Mouse (Mus musculus) liver, embryonic 13.5 days (tissue): ENCODE measurements around the gene Prdm16. TPM values are rescaled to one million over a fixed set of nuclear protein-coding genes. Genes with fewer than 3 reads are reported as not detected.

ENCODE experiments used
- ATAC-seq: fragments of 200-750 bp; cut with Nextera tagmentation; 2 replicates; pipeline ENCODE4 v1.8.0; 2017; ENCODE audit warnings: low read depth, mild to moderate bottlenecking, moderate number of reproducible peaks, moderate library complexity
- DNase-seq: peaks from one replicate; pipeline ENCODE4 v3.0.0; 2022
- H3K27ac ChIP-seq: fragments of 300-500 bp; sonication (generic); 2 replicates; pipeline ENCODE4 v1.5.1; 2015; ENCODE audit warnings: moderate library complexity, mild to moderate bottlenecking, inconsistent platforms
- H3K27me3 ChIP-seq: fragments of 300-500 bp; sonication (generic); 2 replicates; pipeline ENCODE4 v1.6.1; 2015; ENCODE audit warnings: mild to moderate bottlenecking, inconsistent platforms
- H3K36me3 ChIP-seq: fragments of 300-500 bp; sonication (generic); 2 replicates; pipeline ENCODE4 v1.6.1; 2015; ENCODE audit warnings: mild to moderate bottlenecking, inconsistent platforms
- H3K4me1 ChIP-seq: fragments of 300-500 bp; sonication (generic); replicated peaks from 2 replicates; pipeline ENCODE4 v1.6.1; 2015; ENCODE audit warnings: inconsistent platforms
- H3K4me2 ChIP-seq: fragments of 300-500 bp; sonication (generic); 2 replicates; pipeline ENCODE4 v1.6.1; 2015; ENCODE audit warnings: inconsistent platforms, mild to moderate bottlenecking, moderate library complexity
- H3K4me3 ChIP-seq: fragments of 300-500 bp; sonication (generic); replicated peaks from 2 replicates; pipeline ENCODE4 v1.5.1; 2015; ENCODE audit warnings: mild to moderate bottlenecking, inconsistent platforms
- H3K9ac ChIP-seq: fragments of 300-500 bp; sonication (generic); 2 replicates; pipeline ENCODE4 v1.6.1; 2015; ENCODE audit warnings: mild to moderate bottlenecking, inconsistent platforms
- H3K9me3 ChIP-seq: fragments of 300-500 bp; sonication (generic); replicated peaks from 2 replicates; pipeline ENCODE4 v1.6.1; 2016; ENCODE audit warnings: inconsistent platforms
- WGBS: fragments of 180-500 bp; shearing (Covaris S2); methylation state at CpG from one replicate; pipeline ENCODE4 v1.1.7; 2015; ENCODE audit not compliant: insufficient replicate concordance; 5-methylcytosine and 5-hydroxymethylcytosine counted together
- polyA plus RNA-seq: library from polyadenylated mRNA; unstranded; fragments of >200 nt; fragmentation: Nextera tagmentation; extraction: Ambion mirVana; gene quantifications from 2 replicates; pipeline ENCODE4 v1.2.1, GENCODE M21; 2015

Prdm16 gene
- polyA plus RNA-seq, 1 experiment from 2014 or later = 1.8 TPM

- ATAC-seq = no peak
- 36% methylated on average over 2 of the region's 2 CpGs for whole genome bisulfite sequencing
Observed at GRCm38 (mm10) chr4:154309131-154309530, 327.5 kb downstream of the Prdm16 start.

GRCm38 (mm10) chr4:154301466-154301881, 335.2 kb downstream of the Prdm16 start, which contains the start of gene Arhgef16:
Gene Arhgef16, minus strand, starts transcription at chr4:154301676.
- peak; percentile 43 for ATAC-seq
- no peak within 1 kb of the TSS for H3K27ac ChIP-seq
- DNase-seq = peak; percentile 16
- no peaks in the 10 kb centered on the region for H3K9me3 ChIP-seq
- peaks cover 36% of the 10 kb centered on the region for H3K27me3 ChIP-seq
- WGBS = 18% methylated on average over 7 of the region's 7 CpGs
- H3K4me1 ChIP-seq = peaks cover 7% of the 10 kb centered on the region
- no peak within 1 kb of the TSS for H3K9ac ChIP-seq
- H3K4me3 ChIP-seq = no peak within 1 kb of the TSS
- H3K36me3 ChIP-seq = no peaks in the 10 kb centered on the region
- H3K4me2 ChIP-seq = no peak within 1 kb of the TSS

More at GRCm38 (mm10) chr4:154309131-154309530, 327.5 kb downstream of the Prdm16 start:
- no peaks in the 10 kb centered on the region for H3K27me3 ChIP-seq
- H3K9ac ChIP-seq = no peak overlapping the region
- H3K4me1 ChIP-seq = no peaks in the 10 kb centered on the region
- H3K4me2 ChIP-seq = no peak overlapping the region
- DNase-seq = no peak
- H3K27ac ChIP-seq = no peak overlapping the region
- no peak overlapping the region for H3K4me3 ChIP-seq
- no peaks in the 10 kb centered on the region for H3K9me3 ChIP-seq
- H3K36me3 ChIP-seq = no peaks in the 10 kb centered on the region

- no peak for DNase-seq
- ATAC-seq = peak; percentile 24
- H3K36me3 ChIP-seq = no peaks in the 10 kb centered on the region
- peak overlapping the region; percentile 53 for H3K4me3 ChIP-seq
- peaks cover 7% of the 10 kb centered on the region for H3K4me1 ChIP-seq
- whole genome bisulfite sequencing = 2% methylated on average over 61 of the region's 66 CpGs
- peak overlapping the region; percentile 62 for H3K4me2 ChIP-seq
- H3K9me3 ChIP-seq = no peaks in the 10 kb centered on the region
- peak overlapping the region; percentile 36 for H3K9ac ChIP-seq
- no peak overlapping the region for H3K27ac ChIP-seq
- peaks cover 36% of the 10 kb centered on the region for H3K27me3 ChIP-seq
Observed at GRCm38 (mm10) chr4:154299541-154300271, 337.0 kb downstream of the Prdm16 start.

GRCm38 (mm10) chr4:154297761-154298160, 338.9 kb downstream of the Prdm16 start:
- Histone ChIP-seq H3K9me3 (no peaks in the 10 kb centered on the region), H3K4me3 (no peak overlapping the region), H3K36me3 (no peaks in the 10 kb centered on the region), H3K27me3 (peaks cover 36% of the 10 kb centered on the region), H3K27ac (peak overlapping the region; percentile 3; the same call in 1 of the 2 replicates), H3K9ac (no peak overlapping the region), H3K4me1 (peaks cover 16% of the 10 kb centered on the region), H3K4me2 (peak overlapping the region; percentile 15; the same call in 1 of the 2 replicates)
- ATAC-seq (no peak), DNase-seq (no peak)
- WGBS = 23% methylated on average over 9 of the region's 9 CpGs

GRCm38 (mm10) chr4:154294262-154294731, 342.4 kb downstream of the Prdm16 start:
- H3K4me3 ChIP-seq = no peak overlapping the region
- H3K27me3 ChIP-seq = peaks cover 15% of the 10 kb centered on the region
- H3K9ac ChIP-seq = no peak overlapping the region
- H3K4me2 ChIP-seq = peak overlapping the region; percentile 2; the same call in 1 of the 2 replicates
- H3K4me1 ChIP-seq = peaks cover 16% of the 10 kb centered on the region
- DNase-seq = no peak
- peak; percentile 78 for ATAC-seq
- 60% methylated on average over 8 of the region's 8 CpGs for WGBS
- peak overlapping the region; percentile 66 for H3K27ac ChIP-seq
- H3K9me3 ChIP-seq = no peaks in the 10 kb centered on the region
- H3K36me3 ChIP-seq = no peaks in the 10 kb centered on the region

- no peaks in the 10 kb centered on the region for H3K9me3 ChIP-seq
- no peak overlapping the region for H3K4me3 ChIP-seq
- peaks cover 16% of the 10 kb centered on the region for H3K4me1 ChIP-seq
- peak overlapping the region; percentile 66 for H3K27ac ChIP-seq
- H3K9ac ChIP-seq = peak overlapping the region; percentile 9; the same call in 1 of the 2 replicates
- no peak for DNase-seq
- 0 out of 2 replicates have a peak overlapping the region, but pooled peaks have one; percentile 2 for H3K4me2 ChIP-seq
- ATAC-seq = no peak
- no peaks in the 10 kb centered on the region for H3K36me3 ChIP-seq
- 52% methylated on average over 4 of the region's 4 CpGs for WGBS
- H3K27me3 ChIP-seq = peaks cover 10% of the 10 kb centered on the region
Observed at GRCm38 (mm10) chr4:154293735-154294201, 342.9 kb downstream of the Prdm16 start.

GRCm38 (mm10) chr4:154283671-154284070, 353.0 kb downstream of the Prdm16 start:
- 50% methylated on average over 7 of the region's 7 CpGs for WGBS
- ATAC-seq = no peak

GRCm38 (mm10) chr4:154279481-154279880, 357.2 kb downstream of the Prdm16 start:
- 66% methylated on average over 9 of the region's 9 CpGs for WGBS
- no peak for ATAC-seq
- no peak for DNase-seq
- H3K27ac ChIP-seq = no peak overlapping the region
- no peak overlapping the region for H3K4me3 ChIP-seq
- H3K4me2 ChIP-seq = no peak overlapping the region
- H3K9me3 ChIP-seq = no peaks in the 10 kb centered on the region
- no peaks in the 10 kb centered on the region for H3K36me3 ChIP-seq
- no peak overlapping the region for H3K9ac ChIP-seq
- no peaks in the 10 kb centered on the region for H3K4me1 ChIP-seq
- no peaks in the 10 kb centered on the region for H3K27me3 ChIP-seq

More at GRCm38 (mm10) chr4:154283671-154284070, 353.0 kb downstream of the Prdm16 start:
- Histone ChIP-seq H3K9me3 (no peaks in the 10 kb centered on the region), H3K9ac (no peak overlapping the region), H3K4me3 (no peak overlapping the region), H3K36me3 (no peaks in the 10 kb centered on the region), H3K27me3 (no peaks in the 10 kb centered on the region), H3K4me2 (no peak overlapping the region), H3K4me1 (no peaks in the 10 kb centered on the region), H3K27ac (no peak overlapping the region)
- DNase-seq = no peak

GRCm38 (mm10) chr4:154273000-154273399, 363.7 kb downstream of the Prdm16 start:
- Histone ChIP-seq H3K4me1 (no peaks in the 10 kb centered on the region), H3K4me2 (no peak overlapping the region), H3K27ac (no peak overlapping the region), H3K27me3 (no peaks in the 10 kb centered on the region), H3K9ac (no peak overlapping the region), H3K4me3 (no peak overlapping the region), H3K36me3 (no peaks in the 10 kb centered on the region), H3K9me3 (no peaks in the 10 kb centered on the region)
- ATAC-seq (peak; percentile 16; the same call in 1 of the 2 replicates), DNase-seq (peak; percentile 24)
- WGBS = 43% methylated on average over 3 of the region's 3 CpGs

- Histone ChIP-seq H3K4me3 (no peak overlapping the region), H3K9ac (no peak overlapping the region), H3K9me3 (no peaks in the 10 kb centered on the region), H3K27me3 (no peaks in the 10 kb centered on the region), H3K4me2 (no peak overlapping the region), H3K27ac (no peak overlapping the region), H3K36me3 (no peaks in the 10 kb centered on the region), H3K4me1 (no peaks in the 10 kb centered on the region)
- DNase-seq (no peak), ATAC-seq (no peak)
- WGBS = 55% methylated on average over 10 of the region's 10 CpGs
Observed at GRCm38 (mm10) chr4:154269520-154269919, 367.2 kb downstream of the Prdm16 start.

GRCm38 (mm10) chr4:154267511-154267910, 369.2 kb downstream of the Prdm16 start:
- Histone ChIP-seq H3K4me1 (no peaks in the 10 kb centered on the region), H3K36me3 (no peaks in the 10 kb centered on the region), H3K4me3 (no peak overlapping the region), H3K27ac (no peak overlapping the region), H3K4me2 (no peak overlapping the region), H3K27me3 (no peaks in the 10 kb centered on the region), H3K9ac (no peak overlapping the region), H3K9me3 (no peaks in the 10 kb centered on the region)
- DNase-seq (no peak), ATAC-seq (no peak)
- 63% methylated on average over 6 of the region's 6 CpGs for WGBS
